Mouse (Mus musculus): ENCODE data around the gene Speg.

Gene Speg

GRCm38 (mm10) chr1:75365510-75366137, 9.5 kb upstream of the Speg start:
- no peak for DNase-seq (ENCODE audit: low read depth, low spot score)

- no peak for DNase-seq (ENCODE audit: low read depth, low spot score)
Observed at GRCm38 (mm10) chr1:75369360-75369983, 5.6 kb upstream of the Speg start.

- DNase-seq (ENCODE audit: low read depth, low spot score) = peak; percentile 46
Observed at GRCm38 (mm10) chr1:75369984-75370660, 5.0 kb upstream of the Speg start.

GRCm38 (mm10) chr1:75371317-75372095, 3.6 kb upstream of the Speg start:
- DNase-seq (ENCODE audit: low read depth, low spot score) = no peak

- no peak for DNase-seq (ENCODE audit: low read depth, low spot score)
Observed at GRCm38 (mm10) chr1:75372450-75372849, 2.6 kb upstream of the Speg start.

- no peak for DNase-seq (ENCODE audit: low read depth, low spot score)
Observed at GRCm38 (mm10) chr1:75373276-75373675, 1.8 kb upstream of the Speg start.

GRCm38 (mm10) chr1:75379196-75379595, 4.1 kb downstream of the Speg start:
- DNase-seq (ENCODE audit: low read depth, low spot score) = no peak

GRCm38 (mm10) chr1:75379931-75380330, 4.8 kb downstream of the Speg start:
- no peak for DNase-seq (ENCODE audit: low read depth, low spot score)

- DNase-seq (ENCODE audit: low read depth, low spot score) = no peak
Observed at GRCm38 (mm10) chr1:75380951-75381350, 5.9 kb downstream of the Speg start.

GRCm38 (mm10) chr1:75381482-75382355, 6.6 kb downstream of the Speg start:
- no peak for DNase-seq (ENCODE audit: low read depth, low spot score)

- DNase-seq (ENCODE audit: low read depth, low spot score) = no peak
Observed at GRCm38 (mm10) chr1:75382356-75383071, 7.4 kb downstream of the Speg start.

GRCm38 (mm10) chr1:75384470-75385141, 9.5 kb downstream of the Speg start:
- no peak for DNase-seq (ENCODE audit: low read depth, low spot score)

GRCm38 (mm10) chr1:75385142-75385730, 10.1 kb downstream of the Speg start:
- no peak for DNase-seq (ENCODE audit: low read depth, low spot score)

- DNase-seq (ENCODE audit: low read depth, low spot score) = no peak
Observed at GRCm38 (mm10) chr1:75386149-75386548, 11.1 kb downstream of the Speg start.

GRCm38 (mm10) chr1:75387469-75387928, 12.4 kb downstream of the Speg start:
- DNase-seq (ENCODE audit: low read depth, low spot score) = no peak

GRCm38 (mm10) chr1:75387929-75388897, 13.1 kb downstream of the Speg start:
- DNase-seq (ENCODE audit: low read depth, low spot score) = no peak

GRCm38 (mm10) chr1:75388898-75389515, 13.9 kb downstream of the Speg start:
- no peak for DNase-seq (ENCODE audit: low read depth, low spot score)

GRCm38 (mm10) chr1:75393139-75393538, 18.0 kb downstream of the Speg start:
- no peak for DNase-seq (ENCODE audit: low read depth, low spot score)

All from retina, adult 2 months (tissue).